Mouse (Mus musculus): ENCODE data around the gene Ak3. TPM values are rescaled to one million over a fixed set of nuclear protein-coding genes. Genes with fewer than 3 reads are reported as not detected.

Ak3 gene
- polyA plus RNA-seq, 1 experiment from 2014 or later = 94.5 TPM

DNA sequence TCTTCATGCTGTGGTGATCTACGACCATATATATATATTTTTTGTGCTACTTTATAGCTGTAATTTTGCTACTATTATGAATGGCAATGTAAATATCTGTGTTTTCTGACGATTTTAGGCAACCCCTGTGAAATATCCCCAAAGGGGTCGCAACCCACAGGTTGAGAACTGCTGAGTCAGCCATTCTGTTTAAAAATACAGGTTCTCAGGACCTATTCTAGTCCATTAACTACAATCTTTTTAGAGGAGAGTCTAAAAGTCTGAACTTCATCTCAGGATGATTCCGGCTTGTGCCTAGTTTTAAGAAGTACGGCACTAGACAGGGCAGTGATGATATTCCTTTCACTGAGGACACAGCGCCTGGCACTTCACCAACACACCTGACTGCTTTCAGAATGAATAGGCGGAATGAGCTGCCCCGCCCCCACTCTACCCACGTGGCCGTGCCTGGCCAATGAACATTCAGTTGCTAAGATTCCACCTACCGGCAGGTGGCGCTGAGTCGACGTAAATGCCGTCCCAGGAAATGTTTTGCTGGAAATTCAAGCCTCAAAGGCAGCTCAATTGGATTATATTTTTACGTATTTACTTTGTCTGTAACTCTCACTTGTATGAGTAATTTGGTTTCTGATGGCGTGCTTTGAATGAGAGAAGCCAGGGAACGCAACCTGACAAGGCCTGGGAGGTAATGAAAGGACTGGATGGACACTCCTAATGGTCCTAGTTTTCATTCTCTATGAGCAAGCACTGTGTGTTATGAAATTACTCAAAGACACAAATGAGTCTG, 16.0 kb upstream of the Ak3 start:
- peak; percentile 57 for ATAC-seq (replicated peaks; ENCODE audit: insufficient number of reproducible peaks, low FRiP score, low TSS enrichment, low read depth)
- Histone ChIP-seq H3K4me2 (ENCODE audit: low read depth, low read length) (0 out of 2 replicates have a peak overlapping the region, but pooled peaks have one; percentile 0), H3K4me3 (ENCODE audit: low read depth, low read length) (no peak overlapping the region), H3K4me1 (ENCODE audit: control insufficient read depth, insufficient read depth, low read length) (0 out of 2 replicates have a peak, but pooled peaks cover 2% of the 10 kb centered on the region), H3K27ac (replicated peaks; ENCODE audit: low read depth, low read length) (no peak overlapping the region), H3K9ac (replicated peaks; ENCODE audit: low read length) (no peak overlapping the region), H3K36me3 (replicated peaks; ENCODE audit: control insufficient read depth, insufficient read depth, low read depth, low read length) (no peaks in the 10 kb centered on the region), H3K9me3 (replicated peaks; ENCODE audit: control insufficient read depth, low read length) (no peaks in the 10 kb centered on the region), H3K27me3 (ENCODE audit: control insufficient read depth, insufficient read depth, low read length) (no peaks in the 10 kb centered on the region)
- WGBS = 17% methylated on average over 18 of the region's 18 CpGs
- DNase-seq (ENCODE audit: low spot score) = peak; percentile 96

DNA sequence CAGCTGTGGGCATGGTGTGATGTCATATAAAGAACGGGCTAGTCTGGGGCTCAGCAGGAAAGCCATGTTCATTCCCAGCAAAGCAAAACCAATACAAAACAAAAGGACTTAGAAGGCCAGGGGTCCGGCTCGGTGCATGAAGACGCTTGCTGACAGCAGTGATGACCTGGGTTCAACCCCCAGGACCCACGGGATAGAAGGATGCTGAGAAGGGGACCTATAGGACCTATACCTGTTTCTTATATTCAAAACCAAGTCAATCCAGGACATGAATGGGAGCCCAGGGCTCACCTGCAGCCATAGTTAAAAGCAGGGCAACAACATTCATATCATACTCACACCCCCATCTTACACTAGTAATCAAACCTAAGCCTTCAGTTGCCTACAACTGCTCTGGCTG, 15.2 kb upstream of the Ak3 start:
- no peak for DNase-seq (ENCODE audit: low spot score)
- 0 out of 2 replicates have a peak, but pooled peaks cover 2% of the 10 kb centered on the region for H3K4me1 ChIP-seq (ENCODE audit: control insufficient read depth, insufficient read depth, low read length)
- ATAC-seq (replicated peaks; ENCODE audit: insufficient number of reproducible peaks, low FRiP score, low TSS enrichment, low read depth) = no peak
- H3K9ac ChIP-seq (replicated peaks; ENCODE audit: low read length) = no peak overlapping the region
- no peaks in the 10 kb centered on the region for H3K9me3 ChIP-seq (replicated peaks; ENCODE audit: control insufficient read depth, low read length)
- H3K27ac ChIP-seq (replicated peaks; ENCODE audit: low read depth, low read length) = no peak overlapping the region
- H3K36me3 ChIP-seq (replicated peaks; ENCODE audit: control insufficient read depth, insufficient read depth, low read depth, low read length) = no peaks in the 10 kb centered on the region
- WGBS = 81% methylated on average over 5 of the region's 5 CpGs
- no peaks in the 10 kb centered on the region for H3K27me3 ChIP-seq (ENCODE audit: control insufficient read depth, insufficient read depth, low read length)
- no peak overlapping the region for H3K4me3 ChIP-seq (ENCODE audit: low read depth, low read length)
- no peak overlapping the region for H3K4me2 ChIP-seq (ENCODE audit: low read depth, low read length)

DNA sequence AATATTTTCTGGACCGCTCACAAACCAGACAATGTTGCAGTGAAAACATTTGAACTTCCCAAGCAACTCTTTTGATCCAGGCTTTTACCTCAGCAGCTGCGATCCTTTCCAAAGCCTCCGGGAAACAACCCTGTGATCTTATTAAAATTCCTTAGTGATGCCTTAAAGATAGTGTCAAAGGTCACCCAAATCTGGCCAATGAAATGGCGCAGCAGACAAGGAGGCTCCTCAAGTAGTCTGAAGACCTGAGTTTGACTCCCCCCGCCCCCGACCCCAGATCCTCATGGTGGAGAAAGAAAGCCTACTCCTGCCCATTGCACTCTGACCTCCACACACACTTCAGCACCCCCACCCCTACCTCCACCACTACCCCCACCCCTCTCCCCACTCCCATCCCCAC, 12.5 kb upstream of the Ak3 start:
- DNase-seq (ENCODE audit: low spot score) (peak; percentile 60), ATAC-seq (replicated peaks; ENCODE audit: insufficient number of reproducible peaks, low FRiP score, low TSS enrichment, low read depth) (0 out of 2 replicates have a peak, but pooled peaks have one; percentile 16)
- H3K4me1 ChIP-seq (ENCODE audit: control insufficient read depth, insufficient read depth, low read length) = 0 out of 2 replicates have a peak, but pooled peaks cover 2% of the 10 kb centered on the region
- no peak overlapping the region for H3K4me2 ChIP-seq (ENCODE audit: low read depth, low read length)
- H3K9ac ChIP-seq (replicated peaks; ENCODE audit: low read length) = no peak overlapping the region
- H3K27me3 ChIP-seq (ENCODE audit: control insufficient read depth, insufficient read depth, low read length) = no peaks in the 10 kb centered on the region
- no peak overlapping the region for H3K4me3 ChIP-seq (ENCODE audit: low read depth, low read length)
- no peak overlapping the region for H3K27ac ChIP-seq (replicated peaks; ENCODE audit: low read depth, low read length)
- WGBS = 11% methylated on average over 6 of the region's 6 CpGs
- no peaks in the 10 kb centered on the region for H3K36me3 ChIP-seq (replicated peaks; ENCODE audit: control insufficient read depth, insufficient read depth, low read depth, low read length)
- H3K9me3 ChIP-seq (replicated peaks; ENCODE audit: control insufficient read depth, low read length) = no peaks in the 10 kb centered on the region

DNA sequence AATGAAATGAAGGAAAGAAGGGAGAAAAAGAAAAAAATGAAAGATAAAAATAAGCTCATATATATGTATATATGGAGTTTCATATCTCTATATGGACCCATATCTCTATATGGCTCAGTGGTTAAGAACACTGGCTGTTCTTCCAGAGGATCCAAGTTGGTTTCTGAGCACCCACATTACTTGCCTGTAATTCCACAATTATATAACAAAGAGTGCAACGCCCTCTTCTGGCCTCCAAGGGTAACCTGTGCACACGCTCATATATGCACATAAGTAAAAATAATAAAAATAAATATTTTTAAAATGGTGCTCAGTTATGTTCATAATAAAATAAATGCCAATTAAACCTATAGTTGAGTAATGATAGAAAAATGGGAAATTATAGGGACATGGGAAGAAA, 11.9 kb upstream of the Ak3 start:
- no peak for DNase-seq (ENCODE audit: low spot score)
- Histone ChIP-seq H3K27ac (replicated peaks; ENCODE audit: low read depth, low read length) (no peak overlapping the region), H3K4me1 (ENCODE audit: control insufficient read depth, insufficient read depth, low read length) (0 out of 2 replicates have a peak, but pooled peaks cover 2% of the 10 kb centered on the region), H3K36me3 (replicated peaks; ENCODE audit: control insufficient read depth, insufficient read depth, low read depth, low read length) (no peaks in the 10 kb centered on the region), H3K4me3 (ENCODE audit: low read depth, low read length) (no peak overlapping the region), H3K4me2 (ENCODE audit: low read depth, low read length) (no peak overlapping the region), H3K27me3 (ENCODE audit: control insufficient read depth, insufficient read depth, low read length) (no peaks in the 10 kb centered on the region), H3K9ac (replicated peaks; ENCODE audit: low read length) (no peak overlapping the region), H3K9me3 (replicated peaks; ENCODE audit: control insufficient read depth, low read length) (no peaks in the 10 kb centered on the region)
- no peak for ATAC-seq (replicated peaks; ENCODE audit: insufficient number of reproducible peaks, low FRiP score, low TSS enrichment, low read depth)
- WGBS = 81% methylated on average over 2 of the region's 2 CpGs

DNA sequence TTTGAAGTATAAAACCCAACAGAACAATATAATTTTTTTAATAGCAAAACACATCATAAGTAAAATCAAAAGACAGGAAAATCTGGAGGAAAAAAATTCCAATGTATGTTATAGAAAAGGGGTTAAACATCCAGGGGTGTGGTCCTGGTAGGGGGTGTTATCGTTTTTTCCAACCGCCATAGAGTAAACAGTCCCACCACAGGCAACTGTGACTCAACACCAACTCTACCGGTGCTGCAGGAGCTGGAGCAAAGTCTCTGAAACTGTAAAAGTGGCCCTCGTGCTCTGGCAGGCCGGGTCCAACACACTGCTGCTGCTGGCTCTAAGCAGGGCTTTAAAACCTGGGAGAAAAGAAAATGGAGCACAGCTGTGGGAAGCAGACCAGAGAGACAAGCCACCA, 11.0 kb upstream of the Ak3 start:
- 90% methylated on average over 5 of the region's 5 CpGs for WGBS
- ATAC-seq (replicated peaks; ENCODE audit: insufficient number of reproducible peaks, low FRiP score, low TSS enrichment, low read depth) = no peak
- no peak overlapping the region for H3K4me3 ChIP-seq (ENCODE audit: low read depth, low read length)
- no peaks in the 10 kb centered on the region for H3K27me3 ChIP-seq (ENCODE audit: control insufficient read depth, insufficient read depth, low read length)
- no peak for DNase-seq (ENCODE audit: low spot score)
- no peaks in the 10 kb centered on the region for H3K9me3 ChIP-seq (replicated peaks; ENCODE audit: control insufficient read depth, low read length)
- no peak overlapping the region for H3K9ac ChIP-seq (replicated peaks; ENCODE audit: low read length)
- H3K4me1 ChIP-seq (ENCODE audit: control insufficient read depth, insufficient read depth, low read length) = no peaks in the 10 kb centered on the region
- H3K27ac ChIP-seq (replicated peaks; ENCODE audit: low read depth, low read length) = no peak overlapping the region
- H3K4me2 ChIP-seq (ENCODE audit: low read depth, low read length) = no peak overlapping the region
- no peaks in the 10 kb centered on the region for H3K36me3 ChIP-seq (replicated peaks; ENCODE audit: control insufficient read depth, insufficient read depth, low read depth, low read length)

DNA sequence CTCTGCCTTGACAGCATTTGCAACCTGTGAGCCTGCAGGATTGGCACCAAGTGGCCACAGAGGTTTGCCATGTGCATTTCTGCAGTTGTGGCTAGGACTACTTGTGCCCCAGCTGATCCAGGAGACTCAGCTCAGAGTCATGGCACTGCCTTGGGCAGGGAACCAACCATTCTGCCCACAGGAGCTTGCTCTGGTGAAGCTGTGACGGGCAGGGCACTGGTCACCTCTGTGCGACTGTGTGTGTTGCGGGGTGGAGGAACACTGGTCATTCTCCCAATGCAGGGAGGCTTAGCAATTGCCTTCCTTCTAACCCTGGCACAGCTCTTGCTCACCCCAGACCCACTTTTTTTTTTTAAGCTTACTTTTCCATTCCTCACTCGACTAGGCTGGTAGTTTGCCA, 7.7 kb upstream of the Ak3 start:
- Histone ChIP-seq H3K27ac (replicated peaks; ENCODE audit: low read depth, low read length) (no peak overlapping the region), H3K36me3 (replicated peaks; ENCODE audit: control insufficient read depth, insufficient read depth, low read depth, low read length) (no peaks in the 10 kb centered on the region), H3K27me3 (ENCODE audit: control insufficient read depth, insufficient read depth, low read length) (no peaks in the 10 kb centered on the region), H3K4me3 (ENCODE audit: low read depth, low read length) (no peak overlapping the region), H3K4me1 (ENCODE audit: control insufficient read depth, insufficient read depth, low read length) (no peaks in the 10 kb centered on the region), H3K9ac (replicated peaks; ENCODE audit: low read length) (no peak overlapping the region), H3K9me3 (replicated peaks; ENCODE audit: control insufficient read depth, low read length) (no peaks in the 10 kb centered on the region), H3K4me2 (ENCODE audit: low read depth, low read length) (no peak overlapping the region)
- DNase-seq (ENCODE audit: low spot score) = no peak
- ATAC-seq (replicated peaks; ENCODE audit: insufficient number of reproducible peaks, low FRiP score, low TSS enrichment, low read depth) = no peak
- 90% methylated on average over 4 of the region's 4 CpGs for WGBS

DNA sequence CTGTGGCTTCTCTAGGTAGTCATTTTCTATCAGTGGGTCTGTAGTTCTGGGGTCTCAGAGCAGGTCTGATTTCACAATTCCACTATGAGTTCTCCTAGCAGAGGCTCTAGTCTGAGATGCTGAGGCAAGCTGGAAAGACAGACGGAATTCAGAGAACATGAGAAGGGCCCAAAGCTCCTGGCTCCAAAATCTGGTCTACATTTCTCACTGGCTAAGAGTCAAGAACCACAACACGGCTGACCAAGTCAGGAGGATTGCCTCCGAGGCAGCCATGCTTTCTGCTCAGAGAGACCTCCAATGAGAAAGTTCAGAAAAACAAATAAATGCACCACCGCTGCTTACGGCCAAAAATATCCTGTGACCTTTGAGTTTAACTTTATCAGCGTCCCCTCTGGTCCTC, 6.8 kb upstream of the Ak3 start:
- H3K4me1 ChIP-seq (ENCODE audit: control insufficient read depth, insufficient read depth, low read length) = no peaks in the 10 kb centered on the region
- ATAC-seq (replicated peaks; ENCODE audit: insufficient number of reproducible peaks, low FRiP score, low TSS enrichment, low read depth) (no peak), DNase-seq (ENCODE audit: low spot score) (no peak)
- no peak overlapping the region for H3K4me3 ChIP-seq (ENCODE audit: low read depth, low read length)
- no peaks in the 10 kb centered on the region for H3K27me3 ChIP-seq (ENCODE audit: control insufficient read depth, insufficient read depth, low read length)
- H3K9ac ChIP-seq (replicated peaks; ENCODE audit: low read length) = no peak overlapping the region
- no peak overlapping the region for H3K4me2 ChIP-seq (ENCODE audit: low read depth, low read length)
- H3K36me3 ChIP-seq (replicated peaks; ENCODE audit: control insufficient read depth, insufficient read depth, low read depth, low read length) = no peaks in the 10 kb centered on the region
- no peaks in the 10 kb centered on the region for H3K9me3 ChIP-seq (replicated peaks; ENCODE audit: control insufficient read depth, low read length)
- no peak overlapping the region for H3K27ac ChIP-seq (replicated peaks; ENCODE audit: low read depth, low read length)
- 79% methylated on average over 6 of the region's 6 CpGs for WGBS

DNA sequence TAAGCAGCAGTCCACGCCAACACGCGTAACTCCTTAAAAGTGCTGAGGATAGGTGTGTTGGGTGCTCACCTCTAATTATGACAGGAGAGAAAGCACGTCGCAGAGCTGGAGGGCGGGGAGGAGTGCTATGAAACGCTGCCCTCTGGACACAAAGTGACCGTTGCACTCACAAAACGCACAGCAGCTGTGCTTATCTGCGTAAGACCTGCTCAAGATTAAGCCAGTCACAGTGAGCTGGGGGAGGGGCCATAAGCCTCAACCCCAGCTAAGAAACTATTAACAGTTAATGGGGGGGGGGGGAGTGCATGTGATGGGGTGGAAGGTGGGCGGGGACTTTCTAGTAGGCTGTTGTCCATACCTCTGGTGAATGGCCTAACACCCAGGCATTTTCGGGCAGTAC, 5.0 kb upstream of the Ak3 start:
- Histone ChIP-seq H3K9ac (replicated peaks; ENCODE audit: low read length) (no peak overlapping the region), H3K4me1 (ENCODE audit: control insufficient read depth, insufficient read depth, low read length) (no peaks in the 10 kb centered on the region), H3K27ac (replicated peaks; ENCODE audit: low read depth, low read length) (no peak overlapping the region), H3K4me3 (ENCODE audit: low read depth, low read length) (no peak overlapping the region), H3K4me2 (ENCODE audit: low read depth, low read length) (no peak overlapping the region), H3K9me3 (replicated peaks; ENCODE audit: control insufficient read depth, low read length) (no peaks in the 10 kb centered on the region), H3K36me3 (replicated peaks; ENCODE audit: control insufficient read depth, insufficient read depth, low read depth, low read length) (no peaks in the 10 kb centered on the region), H3K27me3 (ENCODE audit: control insufficient read depth, insufficient read depth, low read length) (no peaks in the 10 kb centered on the region)
- ATAC-seq (replicated peaks; ENCODE audit: insufficient number of reproducible peaks, low FRiP score, low TSS enrichment, low read depth) = no peak
- DNase-seq (ENCODE audit: low spot score) = no peak
- WGBS = 94% methylated on average over 12 of the region's 12 CpGs

Data from embryonic facial prominence, embryonic 11.5 days (tissue).